Mouse (Mus musculus) frontal cortex, adult 2 months (tissue): ENCODE data around the gene Fam129a. TPM values are rescaled to one million over a fixed set of nuclear protein-coding genes. Genes with fewer than 3 reads are reported as not detected.

ENCODE experiments used
- polyA plus RNA-seq: library from polyadenylated mRNA; depleted of rRNA; stranded (reverse); fragments of >200 nt; gene quantifications from 2 replicates; pipeline ENCODE4 v1.2.3, GENCODE M21; 2012; rRNA removed

The Fam129a gene
- polyA plus RNA-seq, 1 experiment: 1.8 TPM

Other genes starting within 250 kb of the Fam129a start
- gene Ivns1abp, start 226.7 kb upstream of the Fam129a start, polyA plus RNA-seq: 127 and 132 TPM in 2 replicates
- 12.1 and 16.3 TPM in 2 replicates for gene Swt1, start 142.7 kb upstream of the Fam129a start, polyA plus RNA-seq
- gene Trmt1l, start 142.6 kb upstream of the Fam129a start, polyA plus RNA-seq: 30.8 and 31.8 TPM in 2 replicates
- gene Rnf2, start 70.2 kb upstream of the Fam129a start, polyA plus RNA-seq: 31.3 and 36.0 TPM in 2 replicates
- gene Edem3, start 184.2 kb downstream of the Fam129a start, polyA plus RNA-seq: 17.7 and 20.2 TPM in 2 replicates